Mouse (Mus musculus): ENCODE measurements around the gene Iffo2.

Gene Iffo2

GRCm38 (mm10) chr4:139606732-139607131 is 76.4 kb downstream of the Iffo2 start:
- DNase-seq (ENCODE audit: low spot score in 2 of 2), result no peak

DNA sequence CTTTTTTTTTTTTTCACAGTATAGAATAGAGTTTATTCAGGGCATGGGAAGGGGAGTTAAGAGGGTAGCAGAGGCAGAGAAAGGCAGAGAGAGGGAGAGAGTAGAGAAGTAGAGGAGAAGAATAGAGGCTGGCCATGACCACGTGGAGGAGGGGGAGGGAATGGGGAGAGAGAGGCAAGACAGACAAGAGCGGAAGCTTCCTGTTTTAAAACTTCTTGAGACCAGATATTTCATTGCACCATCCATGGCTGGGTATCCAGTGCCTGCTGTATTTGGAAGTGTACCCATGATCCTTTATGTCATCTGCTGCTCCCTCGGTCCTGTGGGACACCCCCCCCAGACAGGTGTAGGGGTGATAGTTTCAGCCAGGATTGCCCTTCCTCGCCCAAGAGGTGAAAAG is 78.6 kb downstream of the Iffo2 start:
- DNase-seq (ENCODE audit: low spot score in 2 of 2), result no peak

- DNase-seq (ENCODE audit: low spot score in 2 of 2), result no peak
Observed at GRCm38 (mm10) chr4:139610954-139611353, 80.6 kb downstream of the Iffo2 start.

DNA sequence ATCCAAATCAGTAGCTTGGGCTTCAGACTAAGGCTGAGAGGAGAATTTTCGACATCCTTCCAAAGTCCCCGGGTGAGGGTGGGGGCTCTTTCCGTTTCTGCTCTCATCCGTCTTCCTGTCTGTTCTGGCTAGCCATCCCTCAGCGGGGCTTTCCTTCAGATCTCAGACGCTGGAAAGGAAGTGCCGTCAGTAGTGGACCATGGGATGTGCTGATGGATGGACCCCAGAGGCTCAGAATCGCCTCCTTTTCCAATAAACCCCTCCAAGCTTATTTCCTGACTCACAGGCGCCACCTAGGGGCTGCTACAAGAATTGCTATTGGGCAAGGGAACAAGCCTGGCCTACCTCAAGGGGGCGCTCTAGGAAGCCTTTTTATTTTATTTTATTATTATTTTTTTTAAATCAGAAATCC is 81.2 kb downstream of the Iffo2 start:
- DNase-seq (ENCODE audit: low spot score in 2 of 2), result peak; percentile 78 to 81

DNA sequence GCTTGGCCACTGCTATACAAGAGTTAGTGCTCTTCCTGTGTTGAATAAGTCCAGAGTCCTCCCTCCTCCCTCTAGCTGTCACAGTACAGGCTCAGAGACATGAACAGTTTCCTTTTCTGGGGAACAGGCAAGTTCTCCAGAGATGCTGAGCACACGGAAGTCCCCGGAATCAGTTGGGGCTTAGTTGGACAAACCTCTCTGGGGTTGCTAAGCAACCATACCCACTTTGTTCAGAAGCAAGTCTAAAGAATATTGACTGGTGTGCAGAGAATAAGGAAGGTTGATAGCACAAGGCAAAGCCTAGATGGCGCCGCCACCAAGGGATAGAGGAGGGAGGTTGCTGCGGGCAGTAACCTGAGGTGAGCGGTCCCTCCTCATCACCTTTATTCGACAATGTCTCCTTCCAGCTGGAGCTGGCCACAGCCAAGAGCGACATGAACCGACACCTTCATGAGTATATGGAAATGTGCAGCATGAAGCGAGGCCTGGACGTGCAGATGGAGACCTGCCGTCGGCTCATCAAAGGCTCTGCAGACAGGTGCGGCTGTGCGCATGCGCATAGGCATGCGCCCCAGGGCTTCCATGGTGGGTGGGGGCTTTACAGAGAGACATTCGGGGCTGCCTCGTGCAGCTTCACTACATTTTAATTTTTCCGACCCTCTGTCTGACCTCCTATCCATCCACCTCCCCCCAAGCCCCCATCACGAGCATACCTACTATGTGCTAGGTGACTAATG is 84.3 kb downstream of the Iffo2 start:
- DNase-seq (ENCODE audit: low spot score in 2 of 2), result no peak

- DNase-seq (ENCODE audit: low spot score in 2 of 2), result no peak
Observed at GRCm38 (mm10) chr4:139616276-139617000, 86.1 kb downstream of the Iffo2 start.

GRCm38 (mm10) chr4:139617001-139617364 is 86.6 kb downstream of the Iffo2 start:
- DNase-seq (ENCODE audit: low spot score in 2 of 2), result no peak

DNA sequence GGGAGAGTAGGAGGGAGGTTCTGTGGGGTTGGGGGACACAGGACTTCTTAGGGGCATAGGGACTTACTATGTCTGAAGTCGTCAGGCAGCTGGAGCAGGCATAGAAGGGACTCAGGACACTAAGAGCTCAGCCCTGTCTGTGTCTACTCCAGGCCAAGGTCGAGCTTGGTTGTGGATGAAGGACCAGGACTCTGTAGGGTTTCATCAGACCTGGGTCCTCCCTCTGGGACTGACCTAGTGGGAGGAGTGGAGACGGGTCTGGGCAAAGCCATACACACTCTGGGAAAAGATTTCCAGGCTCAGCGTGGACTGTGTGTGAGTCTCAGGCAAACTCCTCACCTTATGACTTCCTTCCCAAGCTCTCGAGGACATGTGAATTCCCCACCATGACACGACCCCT is 89.4 kb downstream of the Iffo2 start:
- DNase-seq (ENCODE audit: low spot score in 2 of 2), result no peak

GRCm38 (mm10) chr4:139622373-139623282 is 92.3 kb downstream of the Iffo2 start, which contains the start of gene Aldh4a1:
Gene Aldh4a1, plus strand, starts transcription at chr4:139622866.
- DNase-seq (ENCODE audit: low spot score in 2 of 2), result peak; percentile 88 to 94

GRCm38 (mm10) chr4:139623434-139624115 is 93.2 kb downstream of the Iffo2 start:
- no peak for DNase-seq (ENCODE audit: low spot score in 2 of 2)

- no peak for DNase-seq (ENCODE audit: low spot score in 2 of 2)
Observed at GRCm38 (mm10) chr4:139624116-139624489, 93.8 kb downstream of the Iffo2 start.

- no peak for DNase-seq (ENCODE audit: low spot score in 2 of 2)
Observed at GRCm38 (mm10) chr4:139624706-139625105, 94.4 kb downstream of the Iffo2 start.

DNA sequence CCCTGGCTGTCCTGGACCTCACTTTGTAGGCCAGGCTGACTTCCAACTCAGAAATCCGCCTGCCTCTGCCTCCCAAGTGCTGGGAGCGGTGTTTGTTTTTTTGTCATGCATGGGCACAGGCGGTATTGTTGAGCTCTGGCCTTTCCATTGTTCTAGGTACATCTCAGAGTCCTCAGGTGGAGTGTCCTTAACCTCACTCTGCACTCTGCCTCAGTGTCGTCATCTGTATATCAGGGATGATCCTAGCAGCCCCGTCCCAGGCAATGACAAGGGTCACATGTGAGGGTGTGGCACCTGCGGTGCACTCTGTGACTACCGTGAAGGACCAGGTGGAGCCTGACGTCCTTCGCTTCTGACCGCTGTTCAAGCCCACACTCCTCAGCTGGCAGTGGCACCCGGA is 97.0 kb downstream of the Iffo2 start:
- DNase-seq (ENCODE audit: low spot score in 2 of 2), result no peak

DNA sequence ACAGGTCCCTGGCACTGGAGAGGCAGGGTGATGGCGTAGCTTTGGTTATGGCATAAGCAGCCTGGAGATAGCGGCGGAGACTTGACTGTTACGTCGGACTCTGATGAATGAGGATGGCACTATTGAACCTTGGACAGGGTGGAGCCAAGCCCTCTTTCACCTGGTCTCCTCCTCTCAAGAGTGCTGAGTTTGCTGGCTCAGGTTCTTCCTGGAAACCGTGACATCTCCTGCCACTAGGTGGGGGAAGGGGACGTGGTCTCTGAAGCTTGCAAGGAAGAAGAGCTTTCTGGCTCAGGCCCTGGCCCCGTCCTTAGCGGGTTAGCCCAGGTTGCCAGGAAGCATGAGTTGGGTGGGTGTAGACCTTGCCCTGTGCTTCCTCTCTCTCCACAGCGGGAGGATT is 99.8 kb downstream of the Iffo2 start:
- no peak for DNase-seq (ENCODE audit: low spot score in 2 of 2)

GRCm38 (mm10) chr4:139631141-139631540 is 100.8 kb downstream of the Iffo2 start:
- no peak for DNase-seq (ENCODE audit: low spot score in 2 of 2)

- no peak for DNase-seq (ENCODE audit: low spot score in 2 of 2)
Observed at GRCm38 (mm10) chr4:139631569-139632253, 101.4 kb downstream of the Iffo2 start.

GRCm38 (mm10) chr4:139632254-139632580 is 101.9 kb downstream of the Iffo2 start:
- no peak for DNase-seq (ENCODE audit: low spot score in 2 of 2)

DNA sequence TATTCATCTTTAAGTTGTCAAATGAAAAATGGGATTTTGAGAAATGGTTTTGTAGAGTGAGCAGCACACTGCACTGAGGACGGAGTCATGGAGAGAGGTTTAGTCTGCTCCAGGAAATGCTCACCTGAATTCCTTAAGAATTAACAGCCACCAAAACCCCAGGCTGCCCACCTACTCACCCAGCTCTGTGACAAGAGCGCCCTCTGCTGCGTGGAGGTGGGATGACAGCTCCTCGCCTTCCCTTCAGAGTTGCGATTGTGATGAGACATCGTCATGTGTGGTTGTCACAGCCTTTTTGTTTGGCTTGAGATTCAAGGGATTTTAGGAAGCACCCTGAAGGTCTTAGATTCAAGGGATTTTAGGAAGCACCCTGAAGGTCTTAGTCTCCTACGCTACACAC is 106.0 kb downstream of the Iffo2 start:
- DNase-seq (ENCODE audit: low spot score in 2 of 2), result peak; percentile 71 to 75

DNA sequence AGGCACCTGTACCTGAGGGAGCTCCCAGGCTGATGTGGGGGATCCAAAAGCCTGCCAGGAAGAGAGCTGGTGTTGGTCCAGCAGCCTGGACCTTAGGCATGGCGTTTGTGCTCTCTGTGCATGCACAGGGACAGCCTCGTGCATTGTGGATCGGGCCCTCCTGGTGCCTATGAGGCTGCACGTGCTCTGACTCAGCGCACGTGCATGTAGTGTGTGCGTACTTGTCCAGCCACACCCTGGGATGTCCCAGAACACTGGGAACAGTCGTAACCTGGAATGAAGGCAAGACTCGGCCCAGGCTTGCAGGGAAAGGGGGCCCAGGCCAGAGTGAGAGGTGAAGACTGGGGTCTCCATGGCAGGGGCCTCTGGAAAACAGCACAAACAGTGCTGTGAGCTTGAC is 107.5 kb downstream of the Iffo2 start:
- no peak for DNase-seq (ENCODE audit: low spot score in 2 of 2)

DNA sequence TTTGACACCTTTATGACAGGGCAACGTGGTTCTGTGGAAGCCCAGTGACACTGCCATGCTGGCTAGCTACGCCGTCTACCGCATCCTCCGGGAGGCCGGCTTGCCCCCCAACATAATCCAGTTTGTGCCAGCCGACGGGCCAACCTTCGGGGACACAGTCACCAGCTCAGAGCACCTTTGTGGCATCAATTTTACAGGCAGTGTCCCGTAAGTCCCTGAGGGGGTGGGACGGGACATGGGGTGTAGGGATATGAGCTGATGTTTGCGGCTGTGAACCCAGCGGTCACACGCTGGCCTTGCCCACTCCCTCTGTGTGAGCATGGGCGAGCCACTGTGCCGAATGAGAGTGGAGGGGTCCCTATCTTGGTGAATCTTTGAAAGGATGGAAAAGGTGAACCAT is 108.0 kb downstream of the Iffo2 start:
- no peak for DNase-seq (ENCODE audit: low spot score in 2 of 2)

DNA sequence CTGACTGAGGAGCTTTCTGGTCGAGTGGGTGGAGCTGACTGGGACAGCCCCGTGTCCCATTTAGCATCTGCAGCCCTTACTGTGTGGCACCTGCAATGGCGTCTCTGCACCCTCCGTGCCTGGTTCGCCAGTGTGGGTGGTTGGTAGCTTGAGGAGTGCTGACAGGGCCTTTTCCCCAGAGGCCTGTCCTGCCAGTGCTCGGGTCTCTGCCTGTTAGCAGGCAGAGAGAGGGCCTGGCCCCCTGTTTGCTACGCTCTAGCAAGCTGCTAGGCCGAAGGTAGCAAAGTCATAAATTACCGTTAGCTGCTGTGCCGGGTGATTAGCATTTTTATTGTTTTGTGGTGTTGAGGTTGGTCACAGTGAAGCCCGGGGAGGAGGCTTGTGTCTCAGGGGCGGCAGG is 109.5 kb downstream of the Iffo2 start:
- DNase-seq (ENCODE audit: low spot score in 2 of 2), result no peak

Data from frontal cortex, postnatal 36 days (tissue).